Mouse (Mus musculus): ENCODE measurements around the gene Rgs7.
A peak's percentile ranks its signal among the peaks of the same experiment; 100 is the strongest.

The Rgs7 gene

DNA sequence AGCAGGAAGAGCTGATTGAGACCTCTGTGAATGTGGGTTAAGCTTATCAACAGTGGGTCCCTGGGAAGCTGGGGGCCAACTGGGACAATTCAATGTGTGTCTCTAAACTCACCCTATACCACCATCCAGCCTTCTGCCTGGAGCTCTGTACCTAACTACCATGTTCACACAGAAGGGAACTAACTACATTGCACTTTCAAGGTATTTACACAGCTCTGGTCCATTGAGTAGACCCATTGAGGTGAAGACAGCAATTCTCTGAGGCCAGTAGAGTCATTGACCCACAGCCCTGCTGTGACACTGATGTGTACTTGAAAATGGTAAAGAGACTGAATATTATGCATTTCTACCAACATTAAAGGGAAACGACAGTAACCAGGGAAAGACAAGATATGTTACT is 313.6 kb downstream of the Rgs7 start:
- DNase-seq (ENCODE audit: low spot score in 2 of 2) = no peak

DNA sequence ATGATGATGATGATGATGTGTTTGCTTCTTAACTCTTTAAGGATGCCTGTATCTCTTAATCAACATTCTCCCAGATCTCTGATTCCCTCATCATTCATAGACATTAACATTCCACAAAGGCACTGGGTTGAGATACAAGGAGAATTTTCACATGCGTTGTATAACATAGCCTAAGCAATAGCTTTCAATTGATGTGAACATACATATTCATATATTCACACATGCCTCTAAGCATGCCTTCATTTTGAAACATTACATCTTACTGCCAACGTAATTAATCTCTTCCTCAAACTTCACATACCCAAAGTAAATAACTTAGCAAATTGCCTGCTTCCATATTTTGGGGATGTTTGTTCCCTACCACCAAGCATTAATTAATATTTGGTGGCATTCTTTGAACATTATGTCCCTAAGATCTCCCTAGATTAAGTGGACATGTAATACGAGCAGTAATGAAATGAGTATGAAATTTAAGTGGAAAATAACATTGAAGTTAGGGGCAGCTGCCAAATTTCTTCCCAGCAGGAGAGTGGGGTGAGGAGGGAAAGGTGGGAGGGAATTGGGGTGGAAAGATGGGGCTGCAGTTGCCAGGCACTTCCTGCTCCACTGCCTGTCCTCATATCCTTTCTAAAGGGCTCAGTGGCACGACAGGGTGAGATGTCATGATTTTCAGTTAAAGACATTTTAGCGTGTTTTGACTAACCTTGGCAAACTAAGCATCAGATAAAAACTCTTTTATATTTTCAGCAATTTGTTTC is 317.2 kb downstream of the Rgs7 start:
- no peak for DNase-seq (ENCODE audit: low spot score in 2 of 2)

DNA sequence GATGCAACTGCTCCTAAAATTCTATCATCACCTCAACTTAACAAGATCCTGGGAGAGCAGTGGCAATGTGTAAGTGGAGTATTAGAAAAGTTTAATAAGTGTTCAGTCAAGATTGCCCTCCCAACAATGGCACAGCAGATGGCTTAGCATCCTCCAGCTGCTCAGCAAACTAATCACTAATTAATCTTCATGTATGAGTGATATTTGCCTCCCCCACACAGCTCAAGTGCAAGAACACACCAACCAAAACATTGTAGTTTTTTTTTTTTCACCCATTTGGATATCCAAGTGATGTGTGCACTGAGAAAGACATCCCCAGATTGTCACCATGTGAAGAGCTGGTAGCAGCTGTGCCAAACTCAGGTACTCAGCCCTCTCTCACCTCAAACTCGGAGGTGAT is 336.8 kb downstream of the Rgs7 start:
- no peak for DNase-seq (ENCODE audit: low spot score in 2 of 2)

DNA sequence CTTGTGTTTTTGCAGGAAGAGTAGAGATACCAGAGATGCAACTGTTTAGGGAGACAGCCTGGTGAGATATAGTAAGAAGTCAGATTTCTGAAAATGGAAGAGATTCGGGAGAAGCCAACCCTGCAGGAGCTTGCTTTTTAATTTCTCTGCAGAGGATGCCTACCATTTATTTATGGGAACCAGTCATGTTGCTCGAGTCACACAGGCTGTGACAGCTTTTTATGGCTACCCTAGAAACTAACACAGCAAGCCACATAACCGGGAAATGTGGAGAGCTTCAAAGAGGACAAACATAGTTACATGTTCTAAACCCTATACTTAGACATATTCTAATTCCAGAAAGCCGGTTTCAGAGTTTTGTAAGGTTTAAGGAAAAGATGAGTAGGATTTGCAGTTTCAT is 349.2 kb downstream of the Rgs7 start:
- DNase-seq (ENCODE audit: low spot score in 2 of 2) = peak in 1 of 2 experiments; percentile 19

DNA sequence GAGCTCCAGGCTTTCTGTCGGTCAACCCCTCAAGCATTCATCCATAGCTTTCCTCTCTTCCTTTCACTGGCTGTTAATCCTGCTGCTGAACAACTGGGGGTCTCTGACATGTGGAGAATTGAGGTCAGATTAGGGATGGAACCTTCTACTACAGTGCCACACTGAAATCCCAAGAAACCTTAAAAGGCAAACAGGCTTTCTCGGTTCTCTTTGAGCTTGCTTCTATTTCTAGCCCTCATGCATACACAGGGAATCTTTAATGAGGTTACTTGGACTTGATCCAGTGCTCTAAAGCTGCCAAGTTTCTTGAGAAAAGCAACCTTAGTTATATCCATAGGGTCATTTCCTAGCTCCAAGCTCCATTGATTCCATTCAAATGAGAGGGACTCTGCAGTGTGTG is 363.8 kb downstream of the Rgs7 start:
- DNase-seq (ENCODE audit: low spot score in 2 of 2) = no peak

DNA sequence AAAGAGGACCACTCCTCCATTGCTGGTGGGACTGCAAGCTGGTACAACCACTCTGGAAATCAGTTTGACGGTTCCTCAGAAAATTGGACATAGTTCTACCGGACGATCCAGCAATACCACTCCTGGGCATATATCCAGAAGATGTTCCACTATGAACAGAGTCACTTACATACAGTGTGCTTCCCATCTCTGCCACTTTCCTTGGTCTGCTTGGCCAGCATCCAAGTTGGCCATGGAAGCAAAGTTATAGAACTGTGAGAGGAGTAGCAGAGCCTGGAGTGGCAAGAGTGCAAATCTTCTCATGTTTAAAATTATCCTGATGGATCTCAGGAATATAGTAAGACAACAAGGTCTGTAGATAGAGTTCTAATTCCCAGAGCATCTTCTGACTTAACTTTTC is 367.9 kb downstream of the Rgs7 start:
- DNase-seq (ENCODE audit: low spot score in 2 of 2) = no peak

DNA sequence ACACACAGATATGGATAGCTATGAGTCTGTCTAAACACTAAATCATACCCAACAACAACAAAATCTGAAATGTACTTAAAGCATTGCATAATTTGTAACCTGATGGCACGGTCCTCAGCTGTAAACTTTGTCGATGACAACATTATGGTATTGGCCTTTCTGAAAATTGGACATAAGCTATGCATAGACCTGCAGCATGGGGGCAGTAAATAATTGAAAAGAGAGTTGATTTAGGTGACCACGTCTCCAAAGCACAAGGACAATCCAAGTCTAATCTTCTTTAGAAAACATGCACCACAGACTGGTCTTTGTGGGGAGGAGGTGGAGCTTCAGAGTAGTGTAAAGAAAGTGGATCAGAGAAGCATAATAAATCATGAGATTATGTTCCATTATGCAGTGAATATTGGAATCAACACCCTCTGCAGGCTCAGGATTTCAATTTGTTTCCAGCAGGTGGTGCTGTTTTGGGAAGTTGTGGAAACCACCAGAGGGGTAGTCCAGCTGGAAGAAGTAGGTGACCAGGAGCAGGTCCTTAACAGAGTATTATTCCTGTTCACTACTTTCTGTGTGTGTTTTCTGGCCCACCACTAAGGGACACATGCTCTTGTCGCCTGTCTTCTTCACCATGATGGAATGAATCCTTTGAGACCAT is 373.3 kb downstream of the Rgs7 start:
- DNase-seq (ENCODE audit: low spot score in 2 of 2) = no peak

DNA sequence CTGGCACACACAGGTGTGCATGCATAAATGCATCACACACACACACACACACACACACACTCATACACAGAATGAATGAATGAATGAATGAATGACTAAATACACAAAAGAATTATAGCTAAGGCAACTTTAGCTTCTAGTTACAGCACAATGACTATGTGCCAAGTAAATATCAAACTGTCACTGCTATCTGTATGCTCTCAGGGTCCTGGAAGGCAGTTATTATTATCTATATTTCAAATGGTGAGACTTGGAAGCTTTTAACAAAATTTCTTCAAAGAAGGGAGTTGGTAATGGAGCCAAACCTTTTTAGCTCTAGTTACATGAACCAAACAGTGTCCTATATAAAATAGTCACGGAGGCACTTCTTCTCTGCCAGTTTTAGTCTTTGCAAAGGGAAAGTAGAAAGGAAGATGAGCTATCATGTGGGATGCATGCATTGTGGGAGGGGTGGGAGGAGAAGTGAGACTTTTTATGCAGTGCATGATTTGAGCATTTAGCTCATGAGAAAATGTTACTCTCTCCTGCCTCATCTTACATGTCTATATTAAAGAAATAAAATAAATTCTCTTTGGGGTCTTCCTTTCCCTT is 383.9 kb downstream of the Rgs7 start:
- DNase-seq (ENCODE audit: low spot score in 2 of 2) = no peak

DNA sequence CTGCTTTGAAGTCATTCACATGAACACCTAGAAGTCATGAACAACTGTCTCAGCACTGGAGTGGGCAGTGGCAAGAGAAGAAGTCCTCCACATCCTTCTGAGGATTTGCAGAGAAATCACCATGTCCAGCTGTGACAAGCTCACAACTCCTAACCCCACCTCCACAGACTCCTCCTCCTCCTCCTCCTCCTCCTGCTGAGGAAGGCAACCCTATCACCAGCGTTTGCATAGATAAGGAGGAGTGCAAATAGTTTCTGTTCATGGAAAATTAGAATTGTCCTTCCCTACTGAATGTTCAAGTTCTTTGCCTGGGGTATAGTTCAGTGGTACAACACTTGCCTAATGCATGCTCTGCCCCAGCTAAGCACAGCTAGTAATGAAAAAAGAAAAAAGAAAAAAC is 386.0 kb downstream of the Rgs7 start:
- DNase-seq (ENCODE audit: low spot score in 2 of 2) = no peak

DNA sequence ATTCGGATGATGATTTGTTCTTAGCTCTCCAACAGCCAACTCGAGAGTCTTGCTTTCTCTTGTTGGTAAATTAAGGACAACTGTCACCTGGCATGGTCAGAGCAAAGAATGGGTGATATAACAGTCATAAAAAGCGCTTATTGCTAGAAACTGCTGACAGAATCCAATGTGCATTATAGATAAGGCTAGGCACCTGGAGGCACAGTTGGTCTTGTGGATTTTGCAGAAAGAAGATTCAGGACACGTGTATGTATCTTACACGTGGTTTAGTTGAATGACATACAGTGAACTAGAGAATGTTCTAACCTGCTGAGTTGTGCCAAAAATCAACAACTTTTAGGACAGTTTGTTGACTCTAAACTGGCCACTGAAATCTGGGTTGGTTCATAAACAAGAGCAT is 386.9 kb downstream of the Rgs7 start:
- no peak for DNase-seq (ENCODE audit: low spot score in 2 of 2)

DNA sequence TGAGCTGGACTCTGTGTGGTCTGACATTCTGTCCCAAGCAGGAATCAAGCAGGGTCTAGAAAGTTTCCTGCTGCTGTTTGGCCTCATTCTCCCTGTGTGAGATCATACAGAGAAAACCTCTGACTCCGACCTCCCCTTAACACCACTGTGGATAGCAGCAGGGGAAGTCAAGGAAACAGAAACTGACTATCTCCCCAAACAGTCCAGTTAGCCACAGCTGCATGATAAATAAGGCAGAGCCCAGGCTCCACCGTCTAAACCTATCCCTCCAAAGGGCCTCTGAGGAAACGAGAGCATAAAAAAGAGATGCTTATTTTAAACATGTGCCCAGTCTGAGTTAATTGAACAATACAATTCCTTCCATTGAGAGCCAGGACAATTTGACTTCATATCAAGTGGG is 395.3 kb downstream of the Rgs7 start:
- DNase-seq (ENCODE audit: low spot score in 2 of 2) = no peak

DNA sequence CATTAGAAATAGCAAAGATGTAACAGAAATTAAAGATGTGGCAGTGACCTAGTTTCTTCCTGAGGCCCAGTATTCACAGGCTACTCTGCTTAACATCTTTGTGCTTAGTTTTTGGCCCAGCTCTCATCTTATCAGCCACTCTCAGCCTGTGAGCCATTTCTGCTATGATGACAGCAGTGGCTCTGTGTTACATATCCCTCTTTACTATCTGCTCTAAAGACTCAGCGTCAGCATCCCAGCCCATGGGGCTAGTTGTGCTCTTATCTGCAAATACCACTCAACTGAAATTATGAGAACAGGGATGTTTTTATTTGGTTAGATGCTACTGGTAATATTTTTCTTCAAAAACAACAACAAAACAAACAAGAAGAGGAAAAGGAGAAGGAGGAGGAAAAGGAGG is 410.2 kb downstream of the Rgs7 start:
- DNase-seq (ENCODE audit: low spot score in 2 of 2) = no peak

DNA sequence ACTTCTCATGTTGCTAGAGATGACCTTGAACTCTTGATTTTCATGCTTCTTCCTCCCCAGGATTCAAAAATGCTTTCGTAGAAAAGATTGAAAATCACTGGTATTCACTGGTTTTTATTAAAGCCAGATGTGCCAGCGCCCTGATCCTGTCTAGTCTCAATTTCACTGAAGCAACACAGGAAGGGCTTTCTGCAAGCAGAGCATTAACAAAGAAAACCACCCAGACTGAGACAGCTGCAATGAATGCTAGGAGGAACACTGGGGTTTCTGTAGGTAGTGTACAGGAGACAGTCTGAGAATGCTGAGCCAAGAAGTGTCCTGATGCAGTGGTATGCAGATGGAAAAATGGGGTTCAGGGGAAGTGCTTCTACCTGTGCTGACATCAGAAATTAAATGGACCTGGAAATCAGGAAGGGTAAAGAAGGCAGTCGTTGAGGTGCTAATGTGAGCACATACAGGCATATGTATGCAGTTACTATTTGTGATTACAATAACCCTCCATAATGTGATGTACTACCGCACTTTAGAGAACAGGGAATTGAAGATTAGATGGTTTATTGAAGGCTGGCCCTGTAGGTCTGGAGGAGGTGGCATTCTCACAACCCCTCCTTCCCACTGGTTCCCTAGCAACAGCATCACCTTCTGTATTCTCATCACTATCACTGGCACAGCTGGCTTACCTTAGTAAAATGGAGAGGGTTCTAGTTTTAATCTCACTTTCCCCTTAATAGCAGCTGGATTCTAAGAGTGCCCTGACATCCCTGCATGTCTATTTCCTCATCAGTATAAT is 412.3 kb downstream of the Rgs7 start:
- DNase-seq (ENCODE audit: low spot score in 2 of 2) = no peak

DNA sequence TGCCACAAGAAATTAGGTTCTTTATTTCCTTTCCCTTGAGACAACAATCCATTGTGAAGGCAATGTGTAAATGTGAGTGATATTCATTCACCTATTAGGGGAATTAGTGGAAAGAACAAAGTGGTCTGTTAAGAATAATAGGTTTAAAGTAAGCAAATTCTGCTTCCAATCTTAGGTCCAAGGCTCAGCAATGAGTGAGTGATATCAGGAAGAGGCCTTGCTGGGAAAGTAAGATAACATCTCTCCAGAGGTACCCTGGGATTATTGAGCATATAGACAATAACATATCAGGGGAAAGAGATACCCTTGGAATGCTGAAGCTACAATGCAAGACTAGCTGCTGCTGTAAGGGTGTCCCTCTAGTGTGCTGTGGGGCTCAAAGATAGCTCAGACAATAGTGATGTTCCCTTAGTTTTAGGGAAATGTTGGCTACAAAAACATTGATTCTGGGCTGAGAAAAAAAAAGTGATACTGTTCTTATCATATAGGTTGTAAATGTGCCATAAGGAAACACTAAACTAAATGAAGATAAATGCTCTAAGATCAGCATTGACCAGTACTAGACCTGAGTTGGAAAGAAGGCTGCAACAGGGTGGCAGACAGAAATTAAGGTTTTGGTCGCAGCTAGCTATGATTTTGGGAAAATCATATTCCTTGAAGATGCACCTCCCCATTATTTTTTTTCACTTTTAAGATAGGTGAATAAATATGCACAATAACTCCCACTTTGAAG is 418.6 kb downstream of the Rgs7 start:
- DNase-seq (ENCODE audit: low spot score in 2 of 2) = no peak

DNA sequence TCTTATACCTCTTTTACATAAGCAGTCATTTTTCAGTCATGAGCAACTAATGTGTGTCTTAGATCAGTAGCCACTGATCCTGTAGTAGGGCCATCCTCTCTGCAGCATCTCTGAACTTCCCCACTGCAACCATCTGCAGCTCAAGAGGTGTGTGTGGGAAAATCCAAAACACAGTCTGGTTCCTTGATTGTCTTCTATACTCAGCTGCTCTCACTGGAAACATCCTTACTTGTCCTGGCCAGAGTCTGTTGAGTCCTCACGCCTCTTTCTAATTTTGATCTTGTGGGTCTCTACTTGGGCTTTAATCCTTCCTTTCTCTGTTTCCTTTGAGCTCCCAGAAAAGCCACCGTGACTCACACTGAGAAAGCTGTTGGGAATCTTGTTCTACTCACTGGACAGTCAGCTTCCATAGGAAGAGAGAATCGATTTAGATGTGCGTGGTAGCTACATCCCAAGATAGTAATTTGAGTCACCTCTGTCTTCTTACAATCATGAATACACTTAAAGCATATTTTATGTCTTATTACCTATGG is 422.5 kb downstream of the Rgs7 start:
- DNase-seq (ENCODE audit: low spot score in 2 of 2) = no peak

DNA sequence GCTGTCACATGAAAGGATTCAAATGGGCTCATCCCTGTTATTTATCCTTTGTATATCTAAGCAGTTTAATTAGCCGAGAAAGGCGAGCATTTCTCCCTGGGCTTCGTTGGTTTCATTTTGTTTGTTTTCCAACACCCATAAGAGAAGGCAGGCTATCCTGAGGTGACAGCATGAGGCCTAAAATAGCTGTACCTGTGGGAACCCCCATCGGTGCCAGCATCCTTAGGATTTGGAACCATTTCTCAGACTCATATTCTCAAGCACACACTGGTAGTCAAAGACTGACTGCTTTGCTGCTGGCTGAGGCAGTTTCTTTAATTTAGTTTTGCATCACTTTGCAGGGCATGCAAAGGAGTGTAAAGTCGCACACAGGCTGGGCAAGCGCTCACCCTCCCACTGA is 443.2 kb downstream of the Rgs7 start:
- DNase-seq (ENCODE audit: low spot score in 2 of 2) = no peak

DNA sequence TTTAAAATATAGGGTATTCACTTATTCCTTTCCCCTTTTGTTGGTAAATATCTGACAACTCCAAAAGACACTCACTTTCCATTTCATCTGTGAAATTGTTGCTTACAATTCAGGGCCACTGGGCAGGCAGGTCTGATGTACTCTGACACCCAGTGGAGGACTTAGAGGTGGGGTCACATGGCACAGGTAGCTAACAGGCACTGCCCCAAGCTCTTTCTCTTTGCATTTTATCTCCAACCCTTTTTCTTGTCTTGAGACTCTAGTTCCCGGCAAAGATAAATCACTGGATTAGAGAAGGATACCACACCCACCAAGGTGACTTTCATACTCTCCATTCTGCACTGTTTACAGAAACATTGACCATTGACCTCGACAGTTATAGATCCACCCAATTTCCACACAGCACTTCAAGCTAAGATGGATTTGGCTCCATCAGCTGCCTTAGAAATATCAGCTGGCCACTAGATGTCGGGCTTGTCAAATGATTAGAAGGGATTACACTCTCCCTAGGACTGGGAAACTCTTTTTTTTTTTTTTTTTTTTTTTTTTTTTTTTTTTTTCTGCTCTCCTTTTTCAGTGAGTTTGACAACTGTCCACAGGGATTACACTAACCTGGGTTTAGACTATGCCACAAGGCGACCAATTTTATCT is 451.0 kb downstream of the Rgs7 start:
- DNase-seq (ENCODE audit: low spot score in 2 of 2) = peak in 1 of 2 experiments; percentile 21

DNA sequence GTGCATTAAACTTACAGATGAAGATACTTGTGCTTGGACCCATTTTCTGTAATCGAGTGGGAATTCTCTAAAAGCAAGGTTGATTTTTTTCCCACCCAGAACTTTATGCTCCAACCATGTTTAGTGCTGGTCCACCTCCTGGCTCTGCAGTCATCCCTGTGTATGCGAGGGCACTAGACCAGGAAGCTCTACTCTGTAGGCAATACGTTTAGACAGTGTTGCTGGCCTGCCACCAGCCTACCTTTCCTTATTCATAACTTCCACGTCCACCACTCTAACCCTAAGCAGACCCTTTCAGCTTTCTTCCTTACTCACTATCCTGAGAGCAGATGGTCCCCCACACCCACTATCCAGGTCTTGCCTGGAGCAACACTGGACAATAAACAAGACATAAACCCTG is 452.3 kb downstream of the Rgs7 start:
- DNase-seq (ENCODE audit: low spot score in 2 of 2) = no peak

DNA sequence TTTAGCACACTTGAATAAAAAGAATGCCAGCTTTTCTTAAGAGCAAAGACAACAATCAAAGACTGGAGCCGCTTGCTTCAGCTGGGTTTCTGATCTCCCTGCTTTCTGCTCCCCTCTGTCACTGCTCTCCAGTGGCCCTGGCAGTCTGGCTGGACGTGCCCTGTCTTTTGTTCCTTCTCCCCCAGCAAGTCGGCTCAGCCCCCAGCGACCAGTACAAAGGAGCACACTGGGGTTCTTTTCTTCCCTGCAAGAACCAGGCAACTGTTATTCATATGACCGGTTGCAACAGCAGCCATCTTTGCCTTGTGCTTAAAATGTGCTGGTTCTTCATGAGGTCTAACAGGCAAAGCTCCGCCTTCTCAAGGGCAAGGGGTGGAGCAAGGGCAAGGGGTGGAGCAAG is 452.7 kb downstream of the Rgs7 start:
- no peak for DNase-seq (ENCODE audit: low spot score in 2 of 2)

DNA sequence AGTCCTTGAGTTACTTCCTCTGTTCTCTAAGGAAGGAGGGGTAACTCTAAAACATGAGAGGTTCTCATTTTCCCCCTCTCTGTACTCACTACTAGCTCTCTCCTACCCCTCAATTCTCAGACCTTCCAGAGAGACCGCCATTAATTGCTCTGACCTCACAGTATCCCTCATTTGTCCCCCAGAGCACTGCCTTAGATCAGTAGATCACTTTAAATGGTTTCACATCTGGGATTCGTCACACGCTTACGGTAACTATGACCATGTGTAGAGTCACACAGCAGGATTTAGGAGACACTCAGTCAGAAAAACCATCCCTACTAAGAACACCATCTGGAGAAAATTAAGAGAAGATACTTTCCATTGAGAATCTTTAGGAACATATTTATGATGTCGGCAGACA is 456.8 kb downstream of the Rgs7 start:
- DNase-seq (ENCODE audit: low spot score in 2 of 2) = no peak

DNA sequence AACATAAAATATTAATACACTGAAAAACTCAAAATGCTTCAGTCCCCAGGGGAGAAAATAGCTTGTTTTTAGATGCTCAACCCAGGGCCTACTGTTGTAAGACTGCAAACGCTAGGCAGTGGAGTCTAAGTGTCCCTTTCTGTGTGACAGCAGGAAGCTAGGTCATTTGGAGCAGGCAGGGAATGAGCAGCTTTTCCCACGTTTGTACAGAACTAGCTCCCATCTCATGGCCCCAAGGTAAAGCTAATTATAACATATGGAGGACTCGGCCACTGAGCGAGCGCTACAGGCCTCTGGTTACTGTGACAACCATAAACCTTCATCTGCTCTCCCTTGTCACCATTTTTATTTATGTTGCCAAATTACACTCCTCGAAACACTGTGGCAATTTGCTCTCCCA is 460.3 kb downstream of the Rgs7 start:
- DNase-seq (ENCODE audit: low spot score in 2 of 2) = no peak

All from frontal cortex, postnatal 14 days (tissue).